Mouse (Mus musculus) myocyte (in vitro differentiated cells): ENCODE measurements around the gene Kti12. TPM values are rescaled to one million over a fixed set of nuclear protein-coding genes. Genes with fewer than 3 reads are reported as not detected.

Experiments
- H3K27me3 ChIP-seq: one replicate; pipeline ENCODE4 v1.6.1; 2011; ENCODE audit not compliant: control insufficient read depth, insufficient read depth, insufficient read length
- H3K36me3 ChIP-seq: one replicate; pipeline ENCODE4 v1.6.1; 2011; ENCODE audit not compliant: control insufficient read depth, insufficient read depth
- H3K4me2 ChIP-seq: one replicate; pipeline ENCODE4 v1.6.1; 2011; ENCODE audit warnings: low read depth, control low read depth
- H3K4me3 ChIP-seq: one replicate; pipeline ENCODE4 v1.5.1; 2011; ENCODE audit warnings: mild to moderate bottlenecking, control low read depth, moderate library complexity
- H3K79me2 ChIP-seq: one replicate; pipeline ENCODE4 v1.6.1; 2011; ENCODE audit not compliant: control insufficient read depth, insufficient read depth
- H3ac ChIP-seq: one replicate; pipeline ENCODE4 v1.6.1; 2011; ENCODE audit not compliant: control insufficient read depth, insufficient read length
- CEBPB ChIP-seq: IDR thresholded peaks from 2 replicates; pipeline ENCODE4 v1.6.1; 2011; ENCODE audit warnings: mild to moderate bottlenecking, moderate library complexity; ENCODE audit not compliant: poor library complexity, insufficient read depth, severe bottlenecking
- E2F4 ChIP-seq: IDR thresholded peaks from one replicate; pipeline ENCODE4 v1.6.1; 2011; ENCODE audit warnings: mild to moderate bottlenecking, control low read depth, moderate library complexity; ENCODE audit not compliant: insufficient read depth
- MAX ChIP-seq: IDR thresholded peaks from one replicate; pipeline ENCODE4 v1.6.1; 2011; ENCODE audit warnings: low read depth, mild to moderate bottlenecking, control low read depth
- MYOD1 ChIP-seq, 3 experiments: IDR thresholded peaks; one replicate each; pipeline ENCODE4 v1.6.1; 2011; ENCODE audit warnings: control low read depth in 2 of 3, low read depth in 2 of 3, mild to moderate bottlenecking in 2 of 3, moderate library complexity in 1 of 3; ENCODE audit not compliant: insufficient read length in 2 of 3, control insufficient read depth in 1 of 3
- MYOG ChIP-seq, 3 experiments: IDR thresholded peaks; one replicate each; pipeline ENCODE4 v1.6.1; 2011; ENCODE audit warnings: control low read depth in 2 of 3, low read depth in 2 of 3, mild to moderate bottlenecking in 2 of 3; ENCODE audit not compliant: insufficient read length in 2 of 3, control insufficient read depth in 1 of 3, insufficient read depth in 1 of 3
- POLR2A ChIP-seq: IDR thresholded peaks from one replicate; pipeline ENCODE4 v1.6.1; 2011; ENCODE audit warnings: low read depth, mild to moderate bottlenecking, control low read depth, moderate library complexity; ENCODE audit not compliant: insufficient read length
- POLR2AphosphoS2 ChIP-seq: IDR thresholded peaks from one replicate; pipeline ENCODE4 v1.6.1; 2011; ENCODE audit warnings: low read depth, control low read depth; ENCODE audit not compliant: insufficient read length
- REST ChIP-seq: IDR thresholded peaks from one replicate; pipeline ENCODE4 v1.6.1; 2011; ENCODE audit warnings: mild to moderate bottlenecking, control low read depth, moderate library complexity; ENCODE audit not compliant: insufficient read depth, insufficient read length
- SRF ChIP-seq: IDR thresholded peaks from one replicate; pipeline ENCODE4 v1.6.1; 2011; ENCODE audit warnings: low read depth; ENCODE audit not compliant: control insufficient read depth, insufficient read length
- TCF12 ChIP-seq: IDR thresholded peaks from one replicate; pipeline ENCODE4 v1.6.1; 2011; ENCODE audit warnings: mild to moderate bottlenecking, control low read depth; ENCODE audit not compliant: poor library complexity, insufficient read depth, severe bottlenecking
- TCF3 ChIP-seq: IDR thresholded peaks from one replicate; pipeline ENCODE4 v1.6.1; 2011; ENCODE audit warnings: low read depth, control low read depth; ENCODE audit not compliant: insufficient read length
- USF1 ChIP-seq: IDR thresholded peaks from one replicate; pipeline ENCODE4 v1.6.1; 2011; ENCODE audit warnings: low read depth, mild to moderate bottlenecking, control low read depth, moderate library complexity
- polyA plus RNA-seq: library from polyadenylated mRNA; unstranded; fragments of >200 nt; fragmentation: generic; extraction: Trizol; gene quantifications from one replicate; pipeline ENCODE4 v1.2.1, GENCODE M21; 2012; ENCODE audit warnings: missing spikeins

Gene Kti12
- polyA plus RNA-seq, 1 experiment, result 30.7 TPM

DNA sequence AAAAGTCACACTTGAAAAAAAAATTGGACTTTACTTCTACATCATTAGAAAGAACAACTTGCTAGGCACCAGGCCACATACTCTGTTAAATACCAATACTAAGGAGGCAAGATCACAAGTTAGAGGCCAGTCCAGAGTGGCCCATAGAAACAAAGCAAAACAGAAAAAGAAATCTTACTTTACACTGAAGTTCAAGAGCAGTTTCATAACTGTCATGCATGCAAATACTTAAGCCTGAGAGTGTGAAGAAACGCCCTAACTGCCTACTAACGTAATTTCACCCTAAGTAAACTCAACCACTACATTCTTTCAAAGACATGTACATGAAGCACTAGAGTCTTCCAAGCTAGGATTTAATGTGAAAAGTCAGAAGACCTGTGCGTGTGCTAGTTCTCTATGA is 21.9 kb upstream of the Kti12 start:
- no peaks in the 10 kb centered on the region for H3K27me3 ChIP-seq
- TF ChIP-seq MYOD1 (IDR thresholded peaks at IDR 0.05; ENCODE audit: control insufficient read depth in 1 of 3, insufficient read length in 2 of 3, low read depth in 2 of 3) (no peak), TCF12 (no peak), POLR2A (no peak), E2F4 (no peak), MAX (no peak), MYOG (IDR thresholded peaks at IDR 0.05; ENCODE audit: control insufficient read depth in 1 of 3, insufficient read depth in 1 of 3, insufficient read length in 2 of 3, low read depth in 2 of 3) (no peak), CEBPB (no peak), TCF3 (no peak), USF1 (no peak), REST (no peak), POLR2AphosphoS2 (no peak), SRF (no peak)
- peaks cover 52% of the 10 kb centered on the region for H3K79me2 ChIP-seq
- H3ac ChIP-seq, result no peak overlapping the region
- H3K4me3 ChIP-seq, result no peak overlapping the region
- peaks cover 65% of the 10 kb centered on the region for H3K36me3 ChIP-seq
- no peak overlapping the region for H3K4me2 ChIP-seq

DNA sequence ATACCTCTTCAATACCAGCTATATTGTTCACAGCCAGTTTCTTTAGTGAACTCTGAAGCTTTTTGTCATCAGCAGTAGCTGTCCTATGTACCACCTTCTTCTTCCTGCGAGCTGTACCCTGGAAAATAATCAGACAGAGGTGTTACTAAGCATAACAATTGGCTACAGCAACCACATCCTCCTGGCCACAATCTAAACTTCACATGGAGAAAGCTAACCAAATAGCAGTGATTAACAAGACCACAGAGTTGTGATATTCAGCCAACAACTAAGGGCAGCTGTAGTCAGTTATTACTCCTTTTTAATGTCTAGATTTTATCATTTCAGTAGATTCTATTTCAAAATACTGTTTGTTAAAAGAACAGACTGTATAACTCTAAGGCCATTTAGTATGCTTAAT is 21.5 kb upstream of the Kti12 start:
- H3ac ChIP-seq, result no peak overlapping the region
- TF ChIP-seq CEBPB (no peak), MYOG (IDR thresholded peaks at IDR 0.05; ENCODE audit: control insufficient read depth in 1 of 3, insufficient read depth in 1 of 3, insufficient read length in 2 of 3, low read depth in 2 of 3) (no peak), E2F4 (no peak), MYOD1 (IDR thresholded peaks at IDR 0.05; ENCODE audit: control insufficient read depth in 1 of 3, insufficient read length in 2 of 3, low read depth in 2 of 3) (no peak), SRF (no peak), TCF3 (no peak), POLR2AphosphoS2 (no peak), POLR2A (no peak), TCF12 (no peak), REST (no peak), MAX (no peak), USF1 (no peak)
- H3K36me3 ChIP-seq, result peaks cover 61% of the 10 kb centered on the region

DNA sequence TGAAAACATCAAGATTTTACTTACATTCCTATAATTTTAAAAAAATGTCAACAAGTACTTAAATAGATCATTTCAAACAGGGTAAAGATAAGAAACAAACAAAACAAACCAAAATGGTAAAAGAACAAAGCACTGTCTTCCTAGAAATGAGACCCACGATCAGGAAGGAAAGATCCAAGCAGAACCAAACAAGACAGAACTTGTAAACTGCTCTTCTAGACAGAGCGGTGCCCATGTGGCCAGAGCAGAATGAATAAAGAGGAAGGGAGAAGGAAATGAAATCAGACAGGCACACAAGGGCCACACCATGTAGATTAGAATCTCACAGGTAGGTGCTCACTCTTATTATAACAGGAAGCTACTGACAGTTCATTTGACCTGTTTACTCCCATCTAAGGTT is 20.9 kb upstream of the Kti12 start:
- Histone ChIP-seq H3K4me2 (no peak overlapping the region), H3K36me3 (peaks cover 56% of the 10 kb centered on the region), H3ac (no peak overlapping the region), H3K79me2 (peaks cover 61% of the 10 kb centered on the region), H3K27me3 (no peaks in the 10 kb centered on the region), H3K4me3 (no peak overlapping the region)
- no peak for TF ChIP-seq MYOD1 (IDR thresholded peaks at IDR 0.05; ENCODE audit: control insufficient read depth in 1 of 3, insufficient read length in 2 of 3, low read depth in 2 of 3)
- TF ChIP-seq TCF3, result no peak
- no peak for TF ChIP-seq POLR2A
- no peak for TF ChIP-seq SRF
- no peak for TF ChIP-seq CEBPB
- no peak for TF ChIP-seq TCF12
- TF ChIP-seq E2F4, result no peak
- TF ChIP-seq MYOG (IDR thresholded peaks at IDR 0.05; ENCODE audit: control insufficient read depth in 1 of 3, insufficient read depth in 1 of 3, insufficient read length in 2 of 3, low read depth in 2 of 3), result no peak
- no peak for TF ChIP-seq POLR2AphosphoS2
- no peak for TF ChIP-seq REST
- TF ChIP-seq MAX, result no peak

More for the DNA sequence above, 21.5 kb upstream of the Kti12 start:
- H3K27me3 ChIP-seq, result no peaks in the 10 kb centered on the region
- peaks cover 56% of the 10 kb centered on the region for H3K79me2 ChIP-seq
- no peak overlapping the region for H3K4me2 ChIP-seq
- no peak overlapping the region for H3K4me3 ChIP-seq

DNA sequence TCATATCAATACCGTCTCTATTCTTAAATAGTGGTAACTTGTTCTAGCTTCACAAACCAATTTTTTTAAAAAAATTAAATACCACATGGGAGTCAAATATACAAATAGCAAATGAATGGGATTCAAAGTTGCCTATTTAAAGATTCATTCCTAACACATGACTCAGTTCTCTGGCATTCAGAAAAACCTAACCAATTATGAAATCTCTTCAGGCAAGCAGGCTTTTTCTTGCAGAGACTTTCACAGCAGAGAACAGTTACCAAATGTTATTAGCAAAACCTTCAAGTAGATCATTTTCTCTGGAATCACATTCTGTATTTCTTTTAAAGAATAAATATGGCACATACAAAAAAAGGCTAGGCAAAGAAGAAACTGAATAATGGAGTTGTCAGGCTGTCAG is 16.9 kb upstream of the Kti12 start:
- TF ChIP-seq POLR2A, result no peak
- peak; percentile 36; the same call in 1 of the 2 replicates for TF ChIP-seq CEBPB
- H3K4me2 ChIP-seq, result peak overlapping the region; percentile 98

GRCm38 (mm10) chr4:108832916-108833827 is 14.4 kb upstream of the Kti12 start, which contains the start of gene Btf3l4:
Gene Btf3l4, minus strand, starts transcription at chr4:108833614.
- Histone ChIP-seq H3K36me3 (peaks cover 12% of the 10 kb centered on the region), H3K27me3 (no peaks in the 10 kb centered on the region), H3K4me2 (peak within 1 kb of the TSS; percentile 98), H3K79me2 (peaks cover 69% of the 10 kb centered on the region), H3ac (peak within 1 kb of the TSS; percentile 34), H3K4me3 (peak within 1 kb of the TSS; percentile 62)
- TF ChIP-seq MAX (no peak), TCF12 (no peak), USF1 (peak; percentile 54), E2F4 (no peak), SRF (no peak), MYOG (IDR thresholded peaks at IDR 0.05; ENCODE audit: control insufficient read depth in 1 of 3, insufficient read depth in 1 of 3, insufficient read length in 2 of 3, low read depth in 2 of 3) (peak in 1 of 3 experiments; percentile 1), POLR2AphosphoS2 (peak; percentile 88), TCF3 (no peak), MYOD1 (IDR thresholded peaks at IDR 0.05; ENCODE audit: control insufficient read depth in 1 of 3, insufficient read length in 2 of 3, low read depth in 2 of 3) (peak in 1 of 3 experiments; percentile 29), CEBPB (no peak), POLR2A (peak; percentile 85), REST (no peak)

More for the DNA sequence above, 16.9 kb upstream of the Kti12 start:
- Histone ChIP-seq H3K4me3 (peak overlapping the region; percentile 62), H3ac (no peak overlapping the region), H3K36me3 (peaks cover 22% of the 10 kb centered on the region), H3K79me2 (peaks cover 66% of the 10 kb centered on the region), H3K27me3 (no peaks in the 10 kb centered on the region)
